ENCODE assay signal across 10 mouse cellular contexts in genomic region chr4:119245556-119245955, GRCm38 (mm10). TPM values are rescaled to one million over a fixed set of nuclear protein-coding genes. Genes with fewer than 3 reads are reported as not detected.
DNase-seq lines count a peak whose midpoint lies in the region; ATAC-seq and TF ChIP-seq lines count a peak whose summit lies in the region.
"Had no signal": no experiment of that assay in that cellular context is flagged by ENCODE, and none has a peak within 500 bp of the region (broad histone marks: within the 10 kb centered on the region; RNA-seq: fewer than 3 reads in every experiment).

No protein-coding gene starts in this region.

- no peak overlapping the region for H3K4me3 ChIP-seq in heart, embryonic 11.5 days (ENCODE audit: low read depth, low read length)
- H3K4me3 ChIP-seq in heart, embryonic 12.5 days, result no peak overlapping the region
- H3K4me3 ChIP-seq in lung, postnatal 0 days (ENCODE audit: low read depth, low read length), result no peak overlapping the region
- H3K4me3 ChIP-seq in midbrain, embryonic 14.5 days (replicated peaks; ENCODE audit: low read depth, low read length), result no peak overlapping the region
- H3K4me3 ChIP-seq: embryonic facial prominence, embryonic 13.5 days had no signal

- WGBS in heart, embryonic 11.5 days (ENCODE audit: insufficient replicate concordance), result 50% methylated on average over 7 of the region's 7 CpGs
- WGBS in heart, embryonic 12.5 days, result 59% methylated on average over 7 of the region's 7 CpGs
- 29% methylated on average over 7 of the region's 7 CpGs for WGBS in lung, postnatal 0 days
- 72% methylated on average over 7 of the region's 7 CpGs for WGBS in midbrain, embryonic 14.5 days

- ATAC-seq in heart, embryonic 11.5 days (replicated peaks; ENCODE audit: insufficient number of reproducible peaks, low FRiP score, low TSS enrichment), result no peak
- no peak for ATAC-seq in heart, embryonic 12.5 days (ENCODE audit: insufficient number of reproducible peaks, low FRiP score)
- peak; percentile 7; the same call in 1 of the 2 replicates for ATAC-seq in lung, postnatal 0 days
- no peak for ATAC-seq in midbrain, embryonic 14.5 days (ENCODE audit: low FRiP score, low TSS enrichment)

- peaks cover 5% of the 10 kb centered on the region; the same call in 1 of the 2 replicates for H3K4me1 ChIP-seq in heart, embryonic 11.5 days (ENCODE audit: control insufficient read depth, insufficient read depth, low read length)
- H3K4me1 ChIP-seq in heart, embryonic 12.5 days (replicated peaks), result peaks cover 16% of the 10 kb centered on the region
- peaks cover 7% of the 10 kb centered on the region for H3K4me1 ChIP-seq in lung, postnatal 0 days (ENCODE audit: insufficient read depth, low read depth, low read length)
- H3K4me1 ChIP-seq in midbrain, embryonic 14.5 days (ENCODE audit: control insufficient read depth, insufficient read depth, low read length), result 0 out of 2 replicates have a peak, but pooled peaks cover 3% of the 10 kb centered on the region

- DNase-seq in heart, adult 18-20 months, result peak; percentile 37 to 55
- DNase-seq in adrenal gland, postnatal 25 days, result peak; percentile 33
- DNase-seq in lung, postnatal 0 days (ENCODE audit: low spot score), result peak; percentile 46
- DNase-seq in retina, embryonic 14.5 days (ENCODE audit: low spot score), result no peak
- no peak for DNase-seq in spleen, postnatal 14 days (ENCODE audit: low spot score in 2 of 2)
- no peak for DNase-seq in midbrain, embryonic 14.5 days

- H3K36me3 ChIP-seq in heart, embryonic 11.5 days (ENCODE audit: control insufficient read depth, insufficient read depth, low read length), result peaks cover 3% of the 10 kb centered on the region; the same call in 1 of the 2 replicates
- peaks cover 75% of the 10 kb centered on the region for H3K36me3 ChIP-seq in heart, embryonic 12.5 days
- H3K36me3 ChIP-seq in lung, postnatal 0 days (ENCODE audit: insufficient read depth, low read length), result no peaks in the 10 kb centered on the region
- peaks cover 46% of the 10 kb centered on the region for H3K36me3 ChIP-seq in midbrain, embryonic 14.5 days (ENCODE audit: control insufficient read depth, insufficient read depth, low read length)

- no peaks in the 10 kb centered on the region for H3K9me3 ChIP-seq in heart, embryonic 11.5 days (replicated peaks; ENCODE audit: control insufficient read depth, low read length)
- no peaks in the 10 kb centered on the region for H3K9me3 ChIP-seq in heart, embryonic 12.5 days (replicated peaks)
- no peaks in the 10 kb centered on the region for H3K9me3 ChIP-seq in lung, postnatal 0 days (ENCODE audit: low read length)
- H3K9me3 ChIP-seq in midbrain, embryonic 14.5 days (ENCODE audit: control insufficient read depth, low read length), result no peaks in the 10 kb centered on the region
- H3K9me3 ChIP-seq: embryonic facial prominence, embryonic 13.5 days had no signal

- H3K27me3 ChIP-seq in heart, embryonic 11.5 days (ENCODE audit: control insufficient read depth, insufficient read depth, low read length), result no peaks in the 10 kb centered on the region
- no peaks in the 10 kb centered on the region for H3K27me3 ChIP-seq in heart, embryonic 12.5 days (replicated peaks)
- no peaks in the 10 kb centered on the region for H3K27me3 ChIP-seq in lung, postnatal 0 days (replicated peaks; ENCODE audit: insufficient read depth, low read length)
- no peaks in the 10 kb centered on the region for H3K27me3 ChIP-seq in midbrain, embryonic 14.5 days (ENCODE audit: control insufficient read depth, insufficient read depth, low read length)
- H3K27me3 ChIP-seq: embryonic facial prominence, embryonic 13.5 days had no signal

- H3K4me2 ChIP-seq in heart, embryonic 11.5 days, result no peak overlapping the region
- H3K4me2 ChIP-seq in heart, embryonic 12.5 days, result no peak overlapping the region
- H3K4me2 ChIP-seq in lung, postnatal 0 days (replicated peaks; ENCODE audit: low read depth, low read length), result no peak overlapping the region
- H3K4me2 ChIP-seq in midbrain, embryonic 14.5 days (ENCODE audit: low read length), result no peak overlapping the region
- H3K4me2 ChIP-seq: embryonic facial prominence, embryonic 13.5 days had no signal

- H3K27ac ChIP-seq in heart, embryonic 11.5 days (ENCODE audit: low read depth, low read length), result no peak overlapping the region
- H3K27ac ChIP-seq in heart, embryonic 12.5 days (ENCODE audit: poor library complexity, severe bottlenecking), result peak overlapping the region; percentile 14; the same call in 1 of the 2 replicates
- no peak overlapping the region; the same call in 1 of the 2 replicates for H3K27ac ChIP-seq in lung, postnatal 0 days (ENCODE audit: low read length)
- no peak overlapping the region for H3K27ac ChIP-seq in midbrain, embryonic 14.5 days (replicated peaks; ENCODE audit: low read depth, low read length)
- H3K27ac ChIP-seq: embryonic facial prominence, embryonic 13.5 days had no signal

- 0 out of 2 replicates have a peak, but pooled peaks have one; percentile 22 for TF ChIP-seq EP300 in lung, postnatal 0 days (IDR thresholded peaks at IDR 0.05)

- H3K9ac ChIP-seq in heart, embryonic 11.5 days (ENCODE audit: low read depth, low read length), result no peak overlapping the region
- no peak overlapping the region for H3K9ac ChIP-seq in heart, embryonic 12.5 days
- no peak overlapping the region for H3K9ac ChIP-seq in lung, postnatal 0 days (replicated peaks; ENCODE audit: low read depth)
- no peak overlapping the region for H3K9ac ChIP-seq in midbrain, embryonic 14.5 days (replicated peaks; ENCODE audit: low read length)
- H3K9ac ChIP-seq: embryonic facial prominence, embryonic 13.5 days had no signal

- no peak for TF ChIP-seq CTCF in lung, postnatal 0 days (IDR thresholded peaks at IDR 0.05)

RNA-seq across cellular contexts. Expression of gene Cldn19, which starts 9.7 kb away (rescaled TPM):
- not detected for total RNA-seq in heart, adult 18-20 months (2021)
- polyA plus RNA-seq in heart, embryonic 11.5 days (2014; fragmentation: Nextera tagmentation; extraction: Ambion mirVana), result not detected in 2 replicates
- total RNA-seq in adrenal gland, postnatal 25 days (2021), result 0.21 TPM in 1 of 2 replicates, not detected in the other
- polyA plus RNA-seq in heart, embryonic 12.5 days (2016; fragmentation: Nextera tagmentation; extraction: Ambion mirVana), result not detected in 2 replicates
- polyA plus RNA-seq in lung, postnatal 0 days (2015; fragmentation: Nextera tagmentation; extraction: Ambion mirVana), result not detected in 2 replicates
- 1.4 and 1.8 TPM in 2 replicates for polyA plus RNA-seq in midbrain, embryonic 14.5 days (2014; fragmentation: Nextera tagmentation; extraction: Ambion mirVana)
- total RNA-seq: liver, adult 2 months had no signal
- polyA plus RNA-seq: liver, adult 2 months had no signal

RNA-seq across cellular contexts. Expression of gene P3h1, which starts 12.8 kb away (rescaled TPM):
- total RNA-seq in heart, adult 18-20 months (2021), result 1 to 10 TPM; 9.4 to 9.9 TPM
- 32.1 and 33.9 TPM in 2 replicates for polyA plus RNA-seq in heart, embryonic 11.5 days (2014; fragmentation: Nextera tagmentation; extraction: Ambion mirVana)
- 29.2 and 30.6 TPM in 2 replicates for total RNA-seq in adrenal gland, postnatal 25 days (2021)
- polyA plus RNA-seq in heart, embryonic 12.5 days (2016; fragmentation: Nextera tagmentation; extraction: Ambion mirVana), result 32.8 and 34.3 TPM in 2 replicates
- polyA plus RNA-seq in lung, postnatal 0 days (2015; fragmentation: Nextera tagmentation; extraction: Ambion mirVana), result 29.4 and 32.2 TPM in 2 replicates
- polyA plus RNA-seq in midbrain, embryonic 14.5 days (2014; fragmentation: Nextera tagmentation; extraction: Ambion mirVana), result 10.1 TPM in 2 replicates

RNA-seq across cellular contexts. Expression of gene AU022252, which starts 13.0 kb away (rescaled TPM):
- total RNA-seq in heart, adult 18-20 months (2021), result 10 to 100 TPM; 24.8 to 26.5 TPM
- 33.2 and 34.7 TPM in 2 replicates for polyA plus RNA-seq in heart, embryonic 11.5 days (2014; fragmentation: Nextera tagmentation; extraction: Ambion mirVana)
- 27.9 and 28.1 TPM in 2 replicates for total RNA-seq in adrenal gland, postnatal 25 days (2021)
- 27.8 and 28.9 TPM in 2 replicates for polyA plus RNA-seq in heart, embryonic 12.5 days (2016; fragmentation: Nextera tagmentation; extraction: Ambion mirVana)
- polyA plus RNA-seq in lung, postnatal 0 days (2015; fragmentation: Nextera tagmentation; extraction: Ambion mirVana), result 16.9 and 21.1 TPM in 2 replicates
- polyA plus RNA-seq in midbrain, embryonic 14.5 days (2014; fragmentation: Nextera tagmentation; extraction: Ambion mirVana), result 21.1 and 26.0 TPM in 2 replicates

RNA-seq across cellular contexts. Expression of gene Tmem269, which starts 27.5 kb away (rescaled TPM):
- not detected for total RNA-seq in heart, adult 18-20 months (2021)
- not detected in 2 replicates for polyA plus RNA-seq in heart, embryonic 11.5 days (2014; fragmentation: Nextera tagmentation; extraction: Ambion mirVana)
- not detected in 2 replicates for total RNA-seq in adrenal gland, postnatal 25 days (2021)
- 0.19 TPM in 1 of 2 replicates, not detected in the other for polyA plus RNA-seq in heart, embryonic 12.5 days (2016; fragmentation: Nextera tagmentation; extraction: Ambion mirVana)
- 0.10 and 0.18 TPM in 2 replicates for polyA plus RNA-seq in lung, postnatal 0 days (2015; fragmentation: Nextera tagmentation; extraction: Ambion mirVana)
- 0.29 and 0.54 TPM in 2 replicates for polyA plus RNA-seq in midbrain, embryonic 14.5 days (2014; fragmentation: Nextera tagmentation; extraction: Ambion mirVana)
- polyA plus RNA-seq: embryonic facial prominence, embryonic 13.5 days had no signal

RNA-seq across cellular contexts. Expression of gene Ybx1, which starts 48.8 kb away (rescaled TPM):
- 100 to 1,000 TPM; 684 to 750 TPM for total RNA-seq in heart, adult 18-20 months (2021)
- polyA plus RNA-seq in heart, embryonic 11.5 days (2014; fragmentation: Nextera tagmentation; extraction: Ambion mirVana), result 769 and 780 TPM in 2 replicates
- 585 and 731 TPM in 2 replicates for total RNA-seq in adrenal gland, postnatal 25 days (2021)
- polyA plus RNA-seq in heart, embryonic 12.5 days (2016; fragmentation: Nextera tagmentation; extraction: Ambion mirVana), result 851 and 903 TPM in 2 replicates
- 391 and 412 TPM in 2 replicates for polyA plus RNA-seq in lung, postnatal 0 days (2015; fragmentation: Nextera tagmentation; extraction: Ambion mirVana)
- 990 and 1,028 TPM in 2 replicates for polyA plus RNA-seq in midbrain, embryonic 14.5 days (2014; fragmentation: Nextera tagmentation; extraction: Ambion mirVana)

Comparison
In these comparisons a context has a peak if more than half of its experiments do, and no peak if none do; other contexts are left out.
1. DNase-seq: peak in heart, adult 18-20 months (2 of 2), adrenal gland, postnatal 25 days (single experiment) and lung, postnatal 0 days (single experiment); none in retina, embryonic 14.5 days (single experiment), spleen, postnatal 14 days (0 of 2) and midbrain, embryonic 14.5 days (single experiment).